Mouse (Mus musculus): ENCODE results near the gene Pcdh9. TPM values are rescaled to one million over a fixed set of nuclear protein-coding genes. Genes with fewer than 3 reads are reported as not detected.

Gene Pcdh9
- polyA plus RNA-seq, 1 experiment from 2014 or later: 0.51 TPM

GRCm38 (mm10) chr14:93409314-93409713 lies 481.2 kb downstream of the Pcdh9 start:
- 58% methylated on average over 1 of the region's 1 CpGs for WGBS (ENCODE audit: insufficient replicate concordance)
- no peak overlapping the region for H3K9ac ChIP-seq (ENCODE audit: low read depth, low read length)
- no peak for ATAC-seq (ENCODE audit: low read depth)
- H3K36me3 ChIP-seq (ENCODE audit: control insufficient read depth, insufficient read depth): no peaks in the 10 kb centered on the region
- no peak overlapping the region for H3K4me2 ChIP-seq (ENCODE audit: low read depth, low read length)
- H3K27ac ChIP-seq (ENCODE audit: low read length): no peak overlapping the region
- H3K4me3 ChIP-seq (ENCODE audit: low read depth, low read length): no peak overlapping the region
- H3K27me3 ChIP-seq (ENCODE audit: control insufficient read depth, insufficient read depth, low read depth, low read length): no peaks in the 10 kb centered on the region
- H3K9me3 ChIP-seq (replicated peaks; ENCODE audit: control insufficient read depth, low read length): no peaks in the 10 kb centered on the region
- H3K4me1 ChIP-seq (ENCODE audit: control insufficient read depth, low read depth, low read length): no peaks in the 10 kb centered on the region

DNA sequence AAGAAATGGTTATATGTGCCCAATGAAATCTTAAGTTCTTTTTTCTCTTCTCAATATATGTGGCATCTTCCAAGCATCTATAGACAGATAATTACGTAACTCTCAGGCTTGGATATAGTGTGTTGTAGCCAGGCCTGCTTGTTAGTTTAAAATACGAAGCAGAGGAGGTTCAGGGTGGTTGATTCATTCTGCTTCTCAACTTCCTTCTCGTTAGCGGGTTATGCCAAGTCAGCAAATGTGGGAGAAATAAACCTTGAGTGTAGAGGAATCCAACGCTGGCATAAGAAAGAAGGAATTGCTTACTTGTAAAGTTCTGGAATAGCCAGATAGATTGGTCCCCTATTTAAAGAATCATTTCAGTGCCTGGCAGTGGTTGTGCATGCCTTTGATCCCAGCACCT lies 482.7 kb downstream of the Pcdh9 start:
- Histone ChIP-seq H3K4me1 (ENCODE audit: control insufficient read depth, low read depth, low read length) (no peaks in the 10 kb centered on the region), H3K27ac (ENCODE audit: low read length) (no peak overlapping the region), H3K27me3 (ENCODE audit: control insufficient read depth, insufficient read depth, low read depth, low read length) (no peaks in the 10 kb centered on the region), H3K4me3 (ENCODE audit: low read depth, low read length) (no peak overlapping the region), H3K36me3 (ENCODE audit: control insufficient read depth, insufficient read depth) (no peaks in the 10 kb centered on the region), H3K9me3 (replicated peaks; ENCODE audit: control insufficient read depth, low read length) (no peaks in the 10 kb centered on the region), H3K4me2 (ENCODE audit: low read depth, low read length) (no peak overlapping the region), H3K9ac (ENCODE audit: low read depth, low read length) (no peak overlapping the region)
- WGBS (ENCODE audit: insufficient replicate concordance): 68% methylated on average over 5 of the region's 5 CpGs
- ATAC-seq (ENCODE audit: low read depth): no peak

DNA sequence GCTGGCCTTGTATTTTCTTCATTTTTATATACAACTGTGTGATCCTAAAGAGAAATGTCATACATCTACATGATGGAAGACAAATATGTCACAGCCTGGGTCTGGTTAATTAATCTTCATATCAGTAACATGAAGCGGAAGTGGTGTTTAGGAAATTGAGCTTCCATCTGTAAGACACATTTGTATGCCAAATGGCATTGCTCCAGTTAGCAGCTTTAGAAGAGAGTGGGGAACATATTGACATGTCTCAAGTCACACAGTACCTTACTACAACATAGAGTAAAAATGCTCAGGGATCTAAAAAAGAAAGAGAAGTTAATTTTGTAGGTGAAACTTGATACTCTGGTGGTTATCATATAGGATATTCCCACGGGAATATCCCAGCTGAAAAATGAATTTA lies 505.4 kb downstream of the Pcdh9 start:
- H3K27me3 ChIP-seq (ENCODE audit: control insufficient read depth, insufficient read depth, low read depth, low read length): no peaks in the 10 kb centered on the region
- H3K4me2 ChIP-seq (ENCODE audit: low read depth, low read length): no peak overlapping the region
- 52% methylated on average over 2 of the region's 2 CpGs for WGBS (ENCODE audit: insufficient replicate concordance)
- no peaks in the 10 kb centered on the region for H3K36me3 ChIP-seq (ENCODE audit: control insufficient read depth, insufficient read depth)
- no peaks in the 10 kb centered on the region for H3K9me3 ChIP-seq (replicated peaks; ENCODE audit: control insufficient read depth, low read length)
- H3K27ac ChIP-seq (ENCODE audit: low read length): no peak overlapping the region
- no peaks in the 10 kb centered on the region for H3K4me1 ChIP-seq (ENCODE audit: control insufficient read depth, low read depth, low read length)
- ATAC-seq (ENCODE audit: low read depth): no peak
- no peak overlapping the region for H3K9ac ChIP-seq (ENCODE audit: low read depth, low read length)
- H3K4me3 ChIP-seq (ENCODE audit: low read depth, low read length): no peak overlapping the region

GRCm38 (mm10) chr14:93381163-93381562 lies 509.3 kb downstream of the Pcdh9 start:
- no peak overlapping the region for H3K9ac ChIP-seq (ENCODE audit: low read depth, low read length)
- no peaks in the 10 kb centered on the region for H3K27me3 ChIP-seq (ENCODE audit: control insufficient read depth, insufficient read depth, low read depth, low read length)
- no peaks in the 10 kb centered on the region for H3K9me3 ChIP-seq (replicated peaks; ENCODE audit: control insufficient read depth, low read length)
- WGBS (ENCODE audit: insufficient replicate concordance): 39% methylated on average over 4 of the region's 4 CpGs
- no peak overlapping the region for H3K27ac ChIP-seq (ENCODE audit: low read length)
- no peak for ATAC-seq (ENCODE audit: low read depth)
- H3K4me1 ChIP-seq (ENCODE audit: control insufficient read depth, low read depth, low read length): no peaks in the 10 kb centered on the region
- H3K36me3 ChIP-seq (ENCODE audit: control insufficient read depth, insufficient read depth): no peaks in the 10 kb centered on the region
- no peak overlapping the region for H3K4me2 ChIP-seq (ENCODE audit: low read depth, low read length)
- H3K4me3 ChIP-seq (ENCODE audit: low read depth, low read length): no peak overlapping the region

DNA sequence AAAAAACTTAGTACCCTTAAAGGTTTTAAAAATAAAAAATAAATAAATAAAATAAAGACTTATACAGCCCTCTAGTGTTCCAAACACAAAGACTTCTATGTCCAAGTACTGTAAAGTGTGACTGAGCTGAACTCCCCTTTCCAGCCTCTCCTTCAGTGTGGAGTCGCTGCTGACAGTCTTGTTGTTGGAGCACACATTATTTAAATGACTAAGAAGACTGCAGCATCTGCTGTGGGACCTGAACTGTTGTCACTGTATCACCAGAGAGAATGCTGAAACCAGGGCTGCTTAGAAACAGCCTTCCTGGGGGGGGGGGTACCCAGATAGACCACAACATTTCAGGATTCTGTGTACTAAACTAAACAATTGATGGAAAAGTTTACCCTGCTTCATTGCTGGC lies 509.7 kb downstream of the Pcdh9 start:
- Histone ChIP-seq H3K36me3 (ENCODE audit: control insufficient read depth, insufficient read depth) (no peaks in the 10 kb centered on the region), H3K9me3 (replicated peaks; ENCODE audit: control insufficient read depth, low read length) (no peaks in the 10 kb centered on the region), H3K9ac (ENCODE audit: low read depth, low read length) (no peak overlapping the region), H3K27me3 (ENCODE audit: control insufficient read depth, insufficient read depth, low read depth, low read length) (no peaks in the 10 kb centered on the region), H3K4me3 (ENCODE audit: low read depth, low read length) (no peak overlapping the region), H3K4me2 (ENCODE audit: low read depth, low read length) (no peak overlapping the region), H3K4me1 (ENCODE audit: control insufficient read depth, low read depth, low read length) (no peaks in the 10 kb centered on the region), H3K27ac (ENCODE audit: low read length) (no peak overlapping the region)
- 29% methylated on average over 1 of the region's 1 CpGs for WGBS (ENCODE audit: insufficient replicate concordance)
- no peak for ATAC-seq (ENCODE audit: low read depth)

DNA sequence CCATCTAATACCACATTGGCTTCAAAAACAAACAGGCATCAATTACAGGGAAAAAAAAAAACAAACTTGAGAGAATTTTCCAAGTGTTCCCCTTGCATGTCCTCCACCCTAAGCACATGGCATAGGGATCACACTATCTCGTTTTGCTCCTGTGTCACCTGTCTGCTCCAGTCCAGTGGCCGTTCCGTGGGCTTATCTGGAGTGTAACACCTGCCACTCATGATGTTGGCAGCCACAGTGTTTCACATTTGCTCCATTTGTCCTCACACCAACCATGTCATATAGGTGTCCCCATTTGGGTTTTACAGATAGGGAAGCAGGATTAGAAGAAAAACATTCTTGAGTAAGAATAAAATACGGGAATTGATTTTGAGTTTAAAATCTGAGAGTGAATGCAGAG lies 514.3 kb downstream of the Pcdh9 start:
- Histone ChIP-seq H3K4me1 (ENCODE audit: control insufficient read depth, low read depth, low read length) (no peaks in the 10 kb centered on the region), H3K36me3 (ENCODE audit: control insufficient read depth, insufficient read depth) (no peaks in the 10 kb centered on the region), H3K9ac (ENCODE audit: low read depth, low read length) (no peak overlapping the region), H3K27ac (ENCODE audit: low read length) (no peak overlapping the region), H3K9me3 (replicated peaks; ENCODE audit: control insufficient read depth, low read length) (no peaks in the 10 kb centered on the region), H3K4me3 (ENCODE audit: low read depth, low read length) (no peak overlapping the region), H3K27me3 (ENCODE audit: control insufficient read depth, insufficient read depth, low read depth, low read length) (no peaks in the 10 kb centered on the region), H3K4me2 (ENCODE audit: low read depth, low read length) (no peak overlapping the region)
- ATAC-seq (ENCODE audit: low read depth): no peak
- 52% methylated on average over 4 of the region's 4 CpGs for WGBS (ENCODE audit: insufficient replicate concordance)

GRCm38 (mm10) chr14:93374181-93374580 lies 516.3 kb downstream of the Pcdh9 start:
- ATAC-seq (ENCODE audit: low read depth): no peak
- no peak overlapping the region for H3K9ac ChIP-seq (ENCODE audit: low read depth, low read length)
- H3K9me3 ChIP-seq (replicated peaks; ENCODE audit: control insufficient read depth, low read length): no peaks in the 10 kb centered on the region
- no peaks in the 10 kb centered on the region for H3K36me3 ChIP-seq (ENCODE audit: control insufficient read depth, insufficient read depth)
- WGBS (ENCODE audit: insufficient replicate concordance): 72% methylated on average over 4 of the region's 4 CpGs
- H3K27me3 ChIP-seq (ENCODE audit: control insufficient read depth, insufficient read depth, low read depth, low read length): no peaks in the 10 kb centered on the region
- no peaks in the 10 kb centered on the region for H3K4me1 ChIP-seq (ENCODE audit: control insufficient read depth, low read depth, low read length)
- no peak overlapping the region for H3K4me2 ChIP-seq (ENCODE audit: low read depth, low read length)
- no peak overlapping the region for H3K27ac ChIP-seq (ENCODE audit: low read length)
- no peak overlapping the region for H3K4me3 ChIP-seq (ENCODE audit: low read depth, low read length)

- no peak overlapping the region for H3K27ac ChIP-seq (ENCODE audit: low read length)
- no peaks in the 10 kb centered on the region for H3K9me3 ChIP-seq (replicated peaks; ENCODE audit: control insufficient read depth, low read length)
- WGBS (ENCODE audit: insufficient replicate concordance): 70% methylated on average over 3 of the region's 3 CpGs
- no peaks in the 10 kb centered on the region for H3K27me3 ChIP-seq (ENCODE audit: control insufficient read depth, insufficient read depth, low read depth, low read length)
- H3K4me3 ChIP-seq (ENCODE audit: low read depth, low read length): no peak overlapping the region
- no peaks in the 10 kb centered on the region for H3K36me3 ChIP-seq (ENCODE audit: control insufficient read depth, insufficient read depth)
- H3K4me1 ChIP-seq (ENCODE audit: control insufficient read depth, low read depth, low read length): no peaks in the 10 kb centered on the region
- H3K4me2 ChIP-seq (ENCODE audit: low read depth, low read length): no peak overlapping the region
- no peak overlapping the region for H3K9ac ChIP-seq (ENCODE audit: low read depth, low read length)
- no peak for ATAC-seq (ENCODE audit: low read depth)
These were observed 536.3 kb downstream of the Pcdh9 start for GRCm38 (mm10) chr14:93354150-93354549.

GRCm38 (mm10) chr14:93350906-93351305 lies 539.6 kb downstream of the Pcdh9 start:
- H3K4me2 ChIP-seq (ENCODE audit: low read depth, low read length): no peak overlapping the region
- H3K9me3 ChIP-seq (replicated peaks; ENCODE audit: control insufficient read depth, low read length): no peaks in the 10 kb centered on the region
- no peaks in the 10 kb centered on the region for H3K4me1 ChIP-seq (ENCODE audit: control insufficient read depth, low read depth, low read length)
- H3K4me3 ChIP-seq (ENCODE audit: low read depth, low read length): no peak overlapping the region
- no peaks in the 10 kb centered on the region for H3K27me3 ChIP-seq (ENCODE audit: control insufficient read depth, insufficient read depth, low read depth, low read length)
- H3K36me3 ChIP-seq (ENCODE audit: control insufficient read depth, insufficient read depth): no peaks in the 10 kb centered on the region
- 66% methylated on average over 6 of the region's 6 CpGs for WGBS (ENCODE audit: insufficient replicate concordance)
- H3K27ac ChIP-seq (ENCODE audit: low read length): no peak overlapping the region
- no peak for ATAC-seq (ENCODE audit: low read depth)
- no peak overlapping the region for H3K9ac ChIP-seq (ENCODE audit: low read depth, low read length)

DNA sequence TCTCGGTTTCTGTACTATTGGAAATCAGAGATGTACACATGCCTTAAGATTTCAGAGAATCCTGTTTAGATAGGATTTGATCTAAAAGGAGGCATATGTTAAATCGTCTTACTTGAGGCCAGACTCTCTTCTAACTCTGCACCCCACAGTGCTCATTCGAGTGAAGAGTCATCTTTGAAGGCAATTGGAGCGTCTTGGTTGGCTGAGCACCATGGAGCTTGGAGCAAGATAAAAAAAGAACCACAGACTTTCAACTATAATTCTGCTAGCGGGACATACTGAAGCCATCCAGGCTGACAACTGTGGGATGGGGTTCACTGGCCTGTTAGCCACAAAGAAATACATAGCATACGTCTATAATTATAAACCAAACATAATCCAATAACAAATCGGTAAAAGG lies 541.3 kb downstream of the Pcdh9 start:
- Histone ChIP-seq H3K36me3 (ENCODE audit: control insufficient read depth, insufficient read depth) (no peaks in the 10 kb centered on the region), H3K4me1 (ENCODE audit: control insufficient read depth, low read depth, low read length) (no peaks in the 10 kb centered on the region), H3K9me3 (replicated peaks; ENCODE audit: control insufficient read depth, low read length) (no peaks in the 10 kb centered on the region), H3K9ac (ENCODE audit: low read depth, low read length) (no peak overlapping the region), H3K4me3 (ENCODE audit: low read depth, low read length) (no peak overlapping the region), H3K27me3 (ENCODE audit: control insufficient read depth, insufficient read depth, low read depth, low read length) (no peaks in the 10 kb centered on the region), H3K27ac (ENCODE audit: low read length) (no peak overlapping the region), H3K4me2 (ENCODE audit: low read depth, low read length) (no peak overlapping the region)
- WGBS (ENCODE audit: insufficient replicate concordance): 56% methylated on average over 7 of the region's 7 CpGs
- ATAC-seq (ENCODE audit: low read depth): no peak

Data from liver, embryonic 16.5 days (tissue).